Mouse (Mus musculus) olfactory bulb, adult 2 months (tissue): Measurements from ENCODE around the gene Borcs5. TPM values are rescaled to one million over a fixed set of nuclear protein-coding genes. Genes with fewer than 3 reads are reported as not detected.
"Not testable (repeated sequence)": the region's sequence is repeated elsewhere in the genome, so short reads cannot be mapped to it uniquely, and the experiment has no call there.

Source experiments
- H3K27ac ChIP-seq: fragments of 200-500 bp; 2 replicates; pipeline ENCODE4 v1.5.1; 2012; ENCODE audit warnings: low read depth, low read length; ENCODE audit not compliant: insufficient read depth
- H3K4me1 ChIP-seq: fragments of 200-500 bp; 2 replicates; pipeline ENCODE4 v1.6.1; 2012; ENCODE audit warnings: low read length; ENCODE audit not compliant: control insufficient read depth, insufficient read depth
- H3K4me3 ChIP-seq: fragments of 200-500 bp; 2 replicates; pipeline ENCODE4 v1.5.1; 2012; ENCODE audit warnings: mild to moderate bottlenecking, low read depth, low read length, moderate library complexity; ENCODE audit not compliant: insufficient read depth
- CTCF ChIP-seq: fragments of 200-500 bp; IDR thresholded peaks from 2 replicates; pipeline ENCODE4 v1.5.1; 2012; ENCODE audit warnings: low read depth, mild to moderate bottlenecking, low read length, moderate library complexity; ENCODE audit not compliant: insufficient read depth
- POLR2A ChIP-seq: fragments of 200-500 bp; IDR thresholded peaks from 2 replicates; pipeline ENCODE4 v1.6.1; 2012; ENCODE audit warnings: mild to moderate bottlenecking, low read depth, low read length, moderate library complexity; ENCODE audit not compliant: insufficient read depth
- WGBS: fragments of 180-500 bp; shearing (Covaris S2); methylation state at CpG from one replicate; pipeline ENCODE4 v1.1.7; 2018; 5-methylcytosine and 5-hydroxymethylcytosine counted together
- polyA plus RNA-seq: library from polyadenylated mRNA; stranded (reverse); fragments of >200 nt; gene quantifications from 2 replicates; pipeline ENCODE4 v1.2.4, GENCODE M21; 2012; ENCODE audit warnings: low replicate concordance; ENCODE audit not compliant: missing spikeins, insufficient read depth, insufficient read length

The Borcs5 gene
- polyA plus RNA-seq, 1 experiment = not detected

DNA sequence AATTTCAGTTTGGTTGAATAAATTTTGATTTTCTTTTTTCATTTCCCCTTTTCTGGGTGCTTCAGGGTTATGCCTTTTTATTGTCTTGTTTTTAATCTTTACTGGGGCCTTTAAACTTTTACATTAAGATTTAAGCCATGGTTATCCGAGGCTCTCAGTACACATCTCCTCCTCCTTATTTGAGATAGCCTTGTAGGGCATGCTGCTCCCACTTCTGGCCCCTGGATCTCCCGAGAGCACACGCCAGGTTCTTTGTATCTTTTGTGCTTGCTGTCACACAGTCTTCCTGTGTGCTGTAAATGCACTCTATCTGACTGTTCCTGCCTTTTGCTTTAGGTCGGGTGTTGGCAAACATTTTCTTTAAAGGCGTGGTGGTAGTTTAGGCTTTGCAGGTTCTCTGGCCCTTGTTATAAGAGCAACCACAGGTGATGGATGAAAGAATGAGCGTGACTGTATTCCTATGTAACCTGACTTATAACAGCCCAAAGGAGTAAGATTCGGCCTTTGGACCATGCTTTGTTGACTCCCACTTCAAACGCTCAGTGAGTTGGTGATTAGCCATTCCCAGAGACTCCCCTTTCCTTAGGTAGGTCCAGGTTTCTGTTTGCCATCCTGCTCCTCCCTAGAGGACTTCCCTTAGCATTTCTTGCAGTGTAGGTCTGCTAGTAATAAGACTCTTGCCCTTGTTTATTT, 21.6 kb downstream of the Borcs5 start:
- 87% methylated on average over 8 of the region's 8 CpGs for WGBS
- no peak overlapping the region for H3K27ac ChIP-seq

DNA sequence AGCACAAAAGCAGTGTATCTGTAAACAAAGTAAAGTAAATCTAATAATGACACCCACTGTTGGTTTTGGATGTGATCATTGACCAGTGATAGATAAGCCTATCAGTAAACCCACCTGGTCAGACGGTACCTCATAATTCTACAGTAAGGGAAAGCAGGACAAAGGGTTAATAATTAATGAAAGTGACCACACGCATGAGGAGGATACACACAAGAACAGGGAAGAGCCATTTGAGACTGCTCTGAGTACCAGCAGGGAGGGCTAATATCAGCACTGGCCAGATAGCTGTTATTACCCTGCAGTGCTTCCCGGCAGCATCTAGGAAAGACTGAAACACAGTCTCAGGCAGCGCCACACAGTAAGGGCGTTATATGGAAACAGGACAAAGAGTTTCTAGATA, 25.3 kb downstream of the Borcs5 start:
- Histone ChIP-seq H3K4me3 (no peak overlapping the region), H3K27ac (no peak overlapping the region), H3K4me1 (peaks cover 8% of the 10 kb centered on the region)
- TF ChIP-seq POLR2A (no peak), CTCF (no peak)
- WGBS = 84% methylated on average over 5 of the region's 5 CpGs

More for the DNA sequence above, 21.6 kb downstream of the Borcs5 start:
- H3K4me1 ChIP-seq = no peaks in the 10 kb centered on the region
- no peak overlapping the region for H3K4me3 ChIP-seq
- TF ChIP-seq CTCF = no peak
- TF ChIP-seq POLR2A = no peak

DNA sequence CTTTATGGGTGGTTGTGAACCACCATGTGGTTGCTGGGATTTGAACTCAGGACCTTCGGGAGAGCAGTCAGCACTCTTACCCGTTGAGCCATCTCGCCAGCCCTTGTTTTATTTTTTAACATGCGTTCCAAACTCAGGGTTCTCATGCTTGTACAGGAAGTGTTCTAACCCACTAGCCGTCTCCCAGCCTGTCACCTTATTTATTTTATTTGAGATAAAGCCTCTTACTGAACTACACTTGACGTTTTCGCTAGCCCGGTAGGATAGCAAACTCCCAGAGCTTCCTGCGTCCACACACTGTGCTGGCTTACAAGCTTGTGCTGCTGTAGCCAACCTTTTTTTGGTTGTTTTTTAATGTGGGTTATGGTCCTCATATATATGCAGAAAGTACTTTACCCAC, 26.5 kb downstream of the Borcs5 start:
- Histone ChIP-seq H3K4me1 (peaks cover 12% of the 10 kb centered on the region), H3K4me3 (no peak overlapping the region), H3K27ac (no peak overlapping the region)
- TF ChIP-seq POLR2A (no peak), CTCF (no peak)
- 88% methylated on average over 9 of the region's 9 CpGs for WGBS

DNA sequence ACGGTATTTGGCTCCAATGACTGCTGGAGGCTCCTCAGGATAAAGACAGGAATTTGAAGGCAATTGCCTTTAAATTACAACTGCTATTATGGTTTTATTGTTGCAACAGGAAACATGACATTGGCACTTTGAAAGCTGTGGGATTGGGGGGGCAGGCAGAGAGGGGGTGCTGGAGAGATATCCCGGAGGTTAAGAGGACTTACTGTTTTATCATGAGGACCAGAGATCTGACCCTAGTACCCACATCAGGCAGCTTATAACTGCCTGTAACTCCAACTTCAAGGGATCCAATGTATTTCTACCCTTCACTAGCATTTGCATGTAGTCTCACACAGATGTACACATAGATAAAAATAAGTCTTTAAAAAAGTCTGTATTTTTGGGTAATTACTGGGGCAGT, 29.2 kb downstream of the Borcs5 start:
- Histone ChIP-seq H3K4me1 (peaks cover 15% of the 10 kb centered on the region), H3K4me3 (no peak overlapping the region), H3K27ac (no peak overlapping the region)
- WGBS = 59% methylated on average over 2 of the region's 2 CpGs
- TF ChIP-seq CTCF (no peak), POLR2A (no peak)

DNA sequence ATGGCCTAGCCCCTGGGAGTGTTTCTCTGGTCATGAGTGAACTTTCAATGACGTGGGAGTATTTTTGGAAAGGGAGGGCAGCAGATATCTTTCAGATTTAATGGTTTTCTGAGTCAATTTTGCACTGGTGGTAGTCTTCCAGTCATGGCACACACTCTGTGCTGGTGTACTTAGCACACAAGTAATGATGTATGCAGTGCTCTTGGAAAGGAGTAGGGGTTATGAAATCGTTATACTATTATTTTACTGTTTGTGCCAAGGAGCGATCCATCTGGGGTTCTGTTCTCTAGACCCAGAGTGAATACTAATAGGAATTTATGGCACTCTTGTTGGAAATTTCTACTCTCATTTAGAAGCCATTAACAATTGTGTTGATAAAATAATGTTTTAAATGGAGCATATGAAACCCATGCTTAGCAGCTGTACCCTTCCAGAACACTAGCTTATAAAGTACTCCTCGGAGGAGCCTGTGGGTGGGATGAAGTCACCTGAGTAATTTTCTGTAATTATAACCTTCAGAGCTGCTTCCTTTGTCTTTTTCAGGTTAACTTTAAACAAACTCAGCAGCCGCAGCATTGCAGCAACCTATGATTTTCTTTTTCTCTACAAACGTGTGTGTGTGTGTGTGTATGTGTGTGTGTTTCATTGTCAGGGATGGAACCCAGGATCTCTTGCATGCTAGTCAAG, 30.0 kb downstream of the Borcs5 start:
- TF ChIP-seq POLR2A (no peak), CTCF (no peak)
- WGBS = 41% methylated on average over 6 of the region's 6 CpGs
- H3K4me1 ChIP-seq = peaks cover 15% of the 10 kb centered on the region
- H3K27ac ChIP-seq = peak overlapping the region; percentile 49; the same call in 1 of the 2 replicates
- no peak overlapping the region for H3K4me3 ChIP-seq

DNA sequence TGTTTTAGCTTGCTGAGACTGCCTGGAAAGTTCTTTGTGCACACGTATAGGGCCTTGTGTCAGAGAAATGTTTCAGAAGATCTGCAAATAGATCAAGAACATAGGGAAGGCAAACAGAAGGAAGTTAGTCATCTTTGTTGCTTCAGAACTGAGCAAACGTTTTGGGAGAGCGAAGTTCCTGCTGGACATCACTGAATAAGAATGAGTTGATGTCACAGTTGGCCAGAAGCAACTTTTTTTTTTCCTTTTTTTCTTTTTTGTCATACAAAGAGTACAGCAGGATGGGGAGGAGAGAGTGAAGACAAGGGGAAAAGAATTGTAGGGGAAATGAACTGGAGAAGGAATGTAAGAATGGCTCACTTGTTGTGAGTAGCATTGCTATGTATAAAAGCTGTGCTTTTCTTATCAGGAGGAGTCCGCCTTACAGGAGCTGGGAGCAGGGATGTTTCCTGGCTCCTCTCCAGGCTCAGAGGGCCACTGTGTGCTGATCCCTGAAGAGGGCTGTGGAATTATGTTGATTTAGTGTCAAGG, 31.6 kb downstream of the Borcs5 start:
- no peak overlapping the region for H3K27ac ChIP-seq
- WGBS = 53% methylated on average over 4 of the region's 4 CpGs
- H3K4me3 ChIP-seq = no peak overlapping the region
- peaks cover 15% of the 10 kb centered on the region for H3K4me1 ChIP-seq
- TF ChIP-seq CTCF (no peak), POLR2A (no peak)

DNA sequence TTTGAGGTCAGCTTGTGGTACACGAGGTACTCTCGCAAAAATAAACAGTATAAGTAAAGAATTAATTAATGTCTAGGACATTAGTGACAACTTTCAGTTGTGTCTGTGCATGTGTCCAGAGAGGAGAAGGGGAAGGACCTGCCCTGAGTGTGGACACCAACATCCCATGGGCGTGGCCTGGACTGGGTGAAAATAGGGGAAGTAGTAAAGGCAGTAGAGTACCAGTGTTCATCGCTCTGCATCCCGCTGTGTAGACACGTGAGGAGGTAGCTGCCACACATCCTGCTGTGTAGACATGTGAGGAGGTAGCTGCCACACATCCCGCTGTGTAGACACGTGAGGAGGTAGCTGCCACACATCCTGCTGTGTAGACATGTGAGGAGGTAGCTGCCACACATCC, 34.4 kb downstream of the Borcs5 start:
- H3K4me3 ChIP-seq, H3K4me1 ChIP-seq, H3K27ac ChIP-seq: not testable (repeated sequence)
- WGBS = 90% methylated on average over 8 of the region's 8 CpGs

DNA sequence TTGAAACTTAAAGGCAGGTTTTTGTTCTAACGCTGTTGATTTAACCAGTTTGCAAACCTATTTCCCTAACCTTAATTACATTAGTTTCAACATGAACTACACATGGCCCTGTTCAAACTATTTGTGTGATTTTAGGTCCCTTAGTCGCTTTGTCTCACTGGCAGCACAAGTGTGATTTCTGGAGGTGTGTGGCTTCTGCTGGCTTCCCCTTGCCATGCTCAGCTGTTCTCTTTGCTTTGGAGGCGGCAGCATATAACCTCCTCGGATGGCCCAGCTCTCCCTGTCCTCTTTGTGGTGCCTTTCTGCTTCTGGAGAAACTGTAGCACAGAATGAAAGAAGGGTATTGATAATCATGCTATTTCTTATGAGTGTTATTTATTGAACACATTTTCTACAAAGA, 38.2 kb downstream of the Borcs5 start:
- H3K4me1 ChIP-seq = no peaks in the 10 kb centered on the region
- no peak overlapping the region for H3K27ac ChIP-seq
- 54% methylated on average over 4 of the region's 4 CpGs for WGBS
- no peak overlapping the region for H3K4me3 ChIP-seq
- no peak for TF ChIP-seq POLR2A
- TF ChIP-seq CTCF = no peak

DNA sequence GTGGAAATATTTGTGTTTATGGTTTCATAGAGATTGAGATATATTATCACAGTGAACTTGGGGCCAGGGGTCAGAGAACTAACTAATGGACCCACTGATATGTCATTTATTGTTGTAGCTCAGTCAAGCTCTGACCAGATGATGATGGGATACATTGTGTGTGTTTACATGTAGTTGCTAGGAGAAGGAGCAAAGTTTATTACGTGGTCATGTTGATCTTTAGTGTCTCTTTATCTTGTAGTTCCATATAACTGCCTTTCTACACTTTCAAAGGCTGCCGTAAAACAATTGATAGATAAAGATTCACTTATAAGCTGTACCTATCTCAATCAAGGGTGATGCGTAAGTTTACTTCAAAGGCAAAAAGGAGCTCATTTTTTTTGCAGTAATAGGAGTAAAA, 38.7 kb downstream of the Borcs5 start:
- H3K4me1 ChIP-seq = no peaks in the 10 kb centered on the region
- no peak overlapping the region for H3K4me3 ChIP-seq
- TF ChIP-seq POLR2A = no peak
- TF ChIP-seq CTCF = no peak
- WGBS = 85% methylated on average over 3 of the region's 3 CpGs
- H3K27ac ChIP-seq = no peak overlapping the region

DNA sequence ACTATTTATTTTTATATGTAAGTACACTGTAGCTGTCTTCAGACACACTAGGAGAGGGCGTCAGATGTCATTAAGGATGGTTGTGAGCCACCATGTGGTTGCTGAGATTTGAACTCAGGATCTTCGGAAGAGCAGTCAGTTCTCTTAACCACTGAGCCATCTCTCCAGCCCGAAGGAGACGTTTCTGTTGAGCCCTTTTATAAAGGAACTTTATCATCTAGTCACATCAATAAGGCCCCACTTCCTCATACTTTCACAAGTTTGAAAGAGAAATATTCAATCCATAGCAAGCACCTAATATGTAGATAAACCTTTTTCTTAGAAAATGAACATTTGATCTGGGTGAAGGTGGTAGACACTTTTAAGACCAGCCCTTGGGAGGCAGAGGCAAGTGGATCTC, 40.0 kb downstream of the Borcs5 start:
- not testable (repeated sequence) for H3K27ac ChIP-seq, H3K4me3 ChIP-seq, H3K4me1 ChIP-seq
- 97% methylated on average over 4 of the region's 4 CpGs for WGBS
